Mouse (Mus musculus): ENCODE measurements around the gene Sema3a.

Gene Sema3a

DNA sequence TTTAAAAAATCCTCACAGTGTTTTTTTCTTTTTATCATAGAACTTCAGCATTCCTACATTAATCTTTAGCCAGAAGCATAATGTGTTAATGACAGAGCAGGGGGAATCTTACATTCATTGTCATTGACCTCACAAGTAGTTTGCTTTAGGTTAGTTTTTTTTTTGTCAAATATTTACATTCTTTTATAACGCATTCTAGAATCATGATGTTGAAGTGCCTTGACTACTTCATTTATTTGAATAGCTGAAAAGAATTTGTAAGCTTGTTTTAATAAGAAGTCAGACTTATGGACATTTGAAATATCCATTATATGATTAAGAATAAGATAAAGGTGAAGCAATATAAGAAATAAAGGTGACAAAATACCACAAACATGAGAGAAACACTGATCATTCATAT is 212.5 kb downstream of the Sema3a start:
- Histone ChIP-seq H3K27me3 (ENCODE audit: insufficient read depth, low read length) (no peaks in the 10 kb centered on the region), H3K4me1 (replicated peaks; ENCODE audit: low read depth, low read length) (no peaks in the 10 kb centered on the region), H3K4me3 (replicated peaks; ENCODE audit: low read length) (no peak overlapping the region), H3K9me3 (ENCODE audit: low read length) (no peaks in the 10 kb centered on the region), H3K36me3 (ENCODE audit: insufficient read depth, low read length) (no peaks in the 10 kb centered on the region)
- TF ChIP-seq CTCF (conservative IDR thresholded peaks at IDR 0.05; ENCODE audit: low read length): no peak
- no peak for TF ChIP-seq POU5F1 (IDR thresholded peaks at IDR 0.05; ENCODE audit: borderline replicate concordance, low read length)
- no peak for TF ChIP-seq NANOG (IDR thresholded peaks at IDR 0.05; ENCODE audit: borderline replicate concordance, low read length)

DNA sequence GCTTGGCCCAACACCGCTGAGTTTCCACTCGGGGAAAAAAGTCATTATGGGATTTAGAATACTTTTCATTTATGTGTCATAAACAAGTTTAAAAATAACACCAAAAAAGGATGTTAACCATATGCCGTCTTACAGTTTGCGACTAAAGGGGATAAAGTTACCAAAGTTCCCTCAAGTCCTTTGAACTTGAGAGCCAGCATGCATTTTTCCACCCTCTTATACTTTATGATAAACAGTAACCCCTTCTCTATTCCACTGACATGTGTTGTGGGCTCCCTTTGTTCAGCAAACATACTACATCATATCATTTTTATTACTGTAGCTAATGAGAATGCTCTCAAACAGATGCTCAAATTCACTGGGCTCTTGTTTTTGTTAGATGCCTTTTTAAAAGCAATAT is 221.9 kb downstream of the Sema3a start:
- no peaks in the 10 kb centered on the region for H3K9me3 ChIP-seq (ENCODE audit: low read length)
- no peaks in the 10 kb centered on the region for H3K27me3 ChIP-seq (ENCODE audit: insufficient read depth, low read length)
- H3K4me1 ChIP-seq (replicated peaks; ENCODE audit: low read depth, low read length): no peaks in the 10 kb centered on the region
- TF ChIP-seq NANOG (IDR thresholded peaks at IDR 0.05; ENCODE audit: borderline replicate concordance, low read length): no peak
- TF ChIP-seq CTCF (conservative IDR thresholded peaks at IDR 0.05; ENCODE audit: low read length): no peak
- no peak overlapping the region for H3K4me3 ChIP-seq (replicated peaks; ENCODE audit: low read length)
- H3K36me3 ChIP-seq (ENCODE audit: insufficient read depth, low read length): no peaks in the 10 kb centered on the region

DNA sequence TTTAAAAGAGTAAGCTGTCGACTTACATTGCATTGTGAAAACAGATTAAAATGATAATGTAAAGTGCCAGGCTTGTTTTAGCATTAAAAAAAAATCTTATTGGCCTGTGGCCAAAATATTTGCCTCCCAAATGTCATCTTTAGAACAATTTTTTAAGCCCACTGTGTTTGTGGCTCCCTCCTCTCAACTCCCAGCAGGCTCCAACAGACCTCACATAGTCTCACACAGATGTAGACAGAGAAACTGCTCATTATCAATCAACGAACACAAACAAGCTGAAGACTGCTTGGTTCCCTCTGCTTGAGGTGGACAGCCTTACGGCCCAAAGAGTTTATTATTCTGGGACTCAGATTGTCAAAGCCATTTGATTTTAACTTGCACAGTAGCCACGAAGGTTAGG is 226.4 kb downstream of the Sema3a start:
- TF ChIP-seq NANOG (IDR thresholded peaks at IDR 0.05; ENCODE audit: borderline replicate concordance, low read length) (no peak), CTCF (conservative IDR thresholded peaks at IDR 0.05; ENCODE audit: low read length) (no peak)
- Histone ChIP-seq H3K4me3 (replicated peaks; ENCODE audit: low read length) (no peak overlapping the region), H3K9me3 (ENCODE audit: low read length) (no peaks in the 10 kb centered on the region)

GRCm38 (mm10) chr5:13352995-13353394 is 227.8 kb downstream of the Sema3a start:
- Histone ChIP-seq H3K4me3 (replicated peaks; ENCODE audit: low read length) (no peak overlapping the region), H3K36me3 (ENCODE audit: insufficient read depth, low read length) (no peaks in the 10 kb centered on the region), H3K4me1 (replicated peaks; ENCODE audit: low read depth, low read length) (no peaks in the 10 kb centered on the region), H3K9me3 (ENCODE audit: low read length) (no peaks in the 10 kb centered on the region), H3K27me3 (ENCODE audit: insufficient read depth, low read length) (no peaks in the 10 kb centered on the region)
- TF ChIP-seq NANOG (IDR thresholded peaks at IDR 0.05; ENCODE audit: borderline replicate concordance, low read length): no peak
- TF ChIP-seq CTCF (conservative IDR thresholded peaks at IDR 0.05; ENCODE audit: low read length): no peak
- TF ChIP-seq POU5F1 (IDR thresholded peaks at IDR 0.05; ENCODE audit: borderline replicate concordance, low read length): no peak

More for the DNA sequence above, 226.4 kb downstream of the Sema3a start:
- no peaks in the 10 kb centered on the region for H3K27me3 ChIP-seq (ENCODE audit: insufficient read depth, low read length)
- H3K4me1 ChIP-seq (replicated peaks; ENCODE audit: low read depth, low read length): no peaks in the 10 kb centered on the region
- no peaks in the 10 kb centered on the region for H3K36me3 ChIP-seq (ENCODE audit: insufficient read depth, low read length)

DNA sequence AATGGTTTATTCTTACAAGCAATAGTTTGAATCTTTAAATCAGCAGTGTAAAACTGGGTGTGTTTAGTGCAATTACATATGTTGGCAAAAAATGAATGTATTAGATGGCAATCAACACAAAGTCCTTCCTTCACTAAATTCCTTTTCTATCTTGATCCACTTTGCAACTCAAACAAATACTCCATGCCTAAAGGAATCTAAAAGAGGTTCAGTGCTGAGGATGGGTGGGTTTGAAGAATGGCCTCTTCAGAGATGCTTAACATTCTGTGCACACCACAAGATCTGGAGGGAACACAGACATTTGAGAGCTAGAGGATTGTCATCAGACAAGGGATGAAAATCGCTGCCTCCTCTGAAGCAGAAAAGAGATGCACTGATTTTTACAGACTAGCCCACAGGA is 228.3 kb downstream of the Sema3a start:
- Histone ChIP-seq H3K4me1 (replicated peaks; ENCODE audit: low read depth, low read length) (no peaks in the 10 kb centered on the region), H3K27me3 (ENCODE audit: insufficient read depth, low read length) (no peaks in the 10 kb centered on the region), H3K9me3 (ENCODE audit: low read length) (no peaks in the 10 kb centered on the region), H3K4me3 (replicated peaks; ENCODE audit: low read length) (no peak overlapping the region), H3K36me3 (ENCODE audit: insufficient read depth, low read length) (no peaks in the 10 kb centered on the region)
- no peak for TF ChIP-seq POU5F1 (IDR thresholded peaks at IDR 0.05; ENCODE audit: borderline replicate concordance, low read length)
- TF ChIP-seq NANOG (IDR thresholded peaks at IDR 0.05; ENCODE audit: borderline replicate concordance, low read length): no peak

DNA sequence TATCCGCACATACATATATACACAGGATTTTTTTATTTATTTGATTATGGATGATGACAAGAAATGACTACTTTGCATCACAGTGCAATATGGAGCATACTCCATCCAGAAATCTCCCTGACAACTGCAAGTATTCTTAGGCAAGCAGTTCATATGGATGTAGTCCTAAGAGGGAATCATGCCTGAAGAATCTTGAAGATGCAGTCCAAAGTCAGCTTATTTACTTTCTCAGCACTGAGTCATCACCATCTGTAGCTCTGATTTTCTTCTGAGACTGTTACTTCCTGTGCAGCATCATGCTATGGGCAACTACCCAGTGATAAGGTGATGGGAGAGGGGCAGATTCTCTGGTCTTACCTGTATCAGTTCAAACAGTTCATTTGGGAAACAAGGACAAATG is 229.7 kb downstream of the Sema3a start:
- Histone ChIP-seq H3K4me3 (replicated peaks; ENCODE audit: low read length) (no peak overlapping the region), H3K36me3 (ENCODE audit: insufficient read depth, low read length) (no peaks in the 10 kb centered on the region), H3K9me3 (ENCODE audit: low read length) (no peaks in the 10 kb centered on the region)

DNA sequence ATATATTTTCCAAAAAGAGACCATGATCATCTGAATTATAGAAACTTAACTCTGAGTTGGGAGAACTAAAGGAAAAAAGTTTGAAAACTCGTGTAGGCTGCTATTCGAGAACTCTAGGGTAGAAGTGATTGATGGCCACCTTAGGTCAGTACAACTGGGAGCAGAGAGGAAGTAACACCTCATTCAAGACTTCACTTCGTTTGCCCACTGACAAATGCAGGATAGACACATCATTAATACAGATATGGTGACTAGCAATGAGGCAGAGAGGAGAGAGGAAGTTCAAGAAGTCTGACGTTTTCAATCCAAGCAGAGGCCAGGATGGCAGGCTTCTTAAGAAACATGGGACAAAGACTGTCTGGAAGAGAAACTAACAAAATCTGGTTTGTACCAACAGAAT is 233.6 kb downstream of the Sema3a start:
- Histone ChIP-seq H3K4me3 (replicated peaks; ENCODE audit: low read length) (no peak overlapping the region), H3K36me3 (ENCODE audit: insufficient read depth, low read length) (no peaks in the 10 kb centered on the region), H3K27me3 (ENCODE audit: insufficient read depth, low read length) (no peaks in the 10 kb centered on the region), H3K9me3 (ENCODE audit: low read length) (no peaks in the 10 kb centered on the region), H3K4me1 (replicated peaks; ENCODE audit: low read depth, low read length) (no peaks in the 10 kb centered on the region)
- TF ChIP-seq CTCF (conservative IDR thresholded peaks at IDR 0.05; ENCODE audit: low read length) (no peak), POU5F1 (IDR thresholded peaks at IDR 0.05; ENCODE audit: borderline replicate concordance, low read length) (no peak), NANOG (IDR thresholded peaks at IDR 0.05; ENCODE audit: borderline replicate concordance, low read length) (no peak)

More for the DNA sequence above, 229.7 kb downstream of the Sema3a start:
- no peaks in the 10 kb centered on the region for H3K27me3 ChIP-seq (ENCODE audit: insufficient read depth, low read length)
- TF ChIP-seq POU5F1 (IDR thresholded peaks at IDR 0.05; ENCODE audit: borderline replicate concordance, low read length): no peak
- no peak for TF ChIP-seq NANOG (IDR thresholded peaks at IDR 0.05; ENCODE audit: borderline replicate concordance, low read length)
- TF ChIP-seq CTCF (conservative IDR thresholded peaks at IDR 0.05; ENCODE audit: low read length): no peak
- no peaks in the 10 kb centered on the region for H3K4me1 ChIP-seq (replicated peaks; ENCODE audit: low read depth, low read length)

DNA sequence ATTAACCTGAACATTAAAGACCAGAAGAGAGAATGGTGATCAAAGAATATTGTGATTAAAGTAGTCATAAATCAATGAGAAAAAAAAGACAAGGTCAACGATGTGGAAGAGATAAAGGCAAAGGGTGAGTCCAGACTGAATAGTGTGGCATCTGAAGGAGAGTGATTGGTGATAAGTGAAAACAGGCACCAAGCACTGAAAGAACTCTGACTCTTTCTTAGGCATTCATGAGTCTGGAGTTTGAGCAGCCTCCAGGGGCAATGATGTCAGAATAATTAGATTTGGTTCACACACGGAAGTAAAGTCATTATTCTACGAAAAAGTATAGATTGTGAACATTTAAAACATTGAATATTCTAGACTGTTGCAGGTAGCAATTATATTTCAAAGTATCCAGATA is 235.5 kb downstream of the Sema3a start:
- no peaks in the 10 kb centered on the region for H3K36me3 ChIP-seq (ENCODE audit: insufficient read depth, low read length)
- H3K4me3 ChIP-seq (replicated peaks; ENCODE audit: low read length): no peak overlapping the region
- no peaks in the 10 kb centered on the region for H3K9me3 ChIP-seq (ENCODE audit: low read length)
- no peaks in the 10 kb centered on the region for H3K4me1 ChIP-seq (replicated peaks; ENCODE audit: low read depth, low read length)
- no peaks in the 10 kb centered on the region for H3K27me3 ChIP-seq (ENCODE audit: insufficient read depth, low read length)
- TF ChIP-seq CTCF (conservative IDR thresholded peaks at IDR 0.05; ENCODE audit: low read length) (no peak), NANOG (IDR thresholded peaks at IDR 0.05; ENCODE audit: borderline replicate concordance, low read length) (no peak), POU5F1 (IDR thresholded peaks at IDR 0.05; ENCODE audit: borderline replicate concordance, low read length) (no peak)

DNA sequence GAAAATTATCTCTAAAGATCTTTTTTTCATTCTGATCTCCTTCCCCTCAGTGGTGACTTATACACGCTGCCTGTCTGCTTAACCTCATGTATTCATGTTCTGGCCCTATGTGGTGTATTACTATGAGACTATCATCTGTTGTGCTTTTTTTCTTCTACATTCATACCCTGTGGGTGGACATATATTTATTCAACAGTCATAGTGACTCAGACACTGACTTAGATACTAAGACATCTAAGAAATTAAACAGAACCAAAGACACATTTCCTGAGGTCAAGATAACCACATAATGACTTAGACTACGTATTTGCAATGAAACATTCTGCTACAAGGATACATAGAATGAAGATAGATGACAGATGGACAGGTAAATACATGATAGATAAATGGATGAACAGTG is 239.9 kb downstream of the Sema3a start:
- no peaks in the 10 kb centered on the region for H3K36me3 ChIP-seq (ENCODE audit: insufficient read depth, low read length)
- no peaks in the 10 kb centered on the region for H3K27me3 ChIP-seq (ENCODE audit: insufficient read depth, low read length)
- H3K4me3 ChIP-seq (replicated peaks; ENCODE audit: low read length): no peak overlapping the region
- TF ChIP-seq CTCF (conservative IDR thresholded peaks at IDR 0.05; ENCODE audit: low read length) (no peak), NANOG (IDR thresholded peaks at IDR 0.05; ENCODE audit: borderline replicate concordance, low read length) (no peak), POU5F1 (IDR thresholded peaks at IDR 0.05; ENCODE audit: borderline replicate concordance, low read length) (no peak)
- H3K9me3 ChIP-seq (ENCODE audit: low read length): no peaks in the 10 kb centered on the region
- no peaks in the 10 kb centered on the region for H3K4me1 ChIP-seq (replicated peaks; ENCODE audit: low read depth, low read length)

Data from E14TG2a.4 (cell line).